ENCODE assay signal across 1 mouse cellular context in the genomic region with DNA sequence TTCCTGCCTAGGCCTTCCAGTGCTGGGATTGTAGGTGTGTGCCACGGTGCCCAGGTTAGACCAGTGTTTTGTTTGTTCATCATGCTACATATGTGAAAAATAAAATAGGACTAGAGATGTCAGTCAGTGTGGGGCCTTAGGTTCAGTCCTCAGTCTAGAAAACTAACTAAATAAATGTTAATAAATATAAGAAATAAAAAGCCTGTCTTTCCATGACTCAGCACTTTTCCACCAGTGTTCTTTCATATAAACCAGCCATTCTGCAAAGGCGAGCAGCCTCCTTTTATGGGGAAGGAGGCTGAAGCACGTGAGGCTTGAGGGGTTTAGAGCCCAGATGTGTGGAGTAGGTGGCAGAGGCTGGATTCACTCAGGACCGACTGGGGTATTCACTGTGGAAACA.
A peak's percentile ranks its signal among the peaks of the same experiment; 100 is the strongest.
TF ChIP-seq lines count a peak whose summit lies in the region.

No protein-coding gene starts in this region.

TF ChIP-seq in CH12.LX, 34 proteins besides CTCF, POLR2A, EP300 and RAD21 (continued from another document):
- TF ChIP-seq MAFK (IDR thresholded peaks at IDR 0.05; ENCODE audit: insufficient replicate concordance, low read length) (peak; percentile 80), KAT2A (IDR thresholded peaks at IDR 0.05; ENCODE audit: insufficient replicate concordance, low read length) (no peak), E2F4 (IDR thresholded peaks at IDR 0.05; ENCODE audit: insufficient replicate concordance, low read depth, low read length) (no peak), MAZ (IDR thresholded peaks at IDR 0.05; ENCODE audit: low read depth, low read length) (no peak)
